Mouse (Mus musculus) adrenal gland, adult 10 weeks (tissue): ENCODE data around the gene Pon3. TPM values are rescaled to one million over a fixed set of nuclear protein-coding genes. Genes with fewer than 3 reads are reported as not detected.

Experiments used
- polyA plus RNA-seq: library from polyadenylated mRNA; stranded (reverse); fragments of 350-450 nt; fragmentation: Illumina TruSeq; extraction: RNeasy Lipid Tissue Mini Kit (QIAGEN cat#74804); gene quantifications from one replicate; pipeline ENCODE4 v1.2.3, GENCODE M21; 2014; ENCODE audit warnings: low read depth, low replicate concordance

The Pon3 gene
- polyA plus RNA-seq = 416 TPM

GRCm38 (mm10) chr6:5255722-5256451, at the start of gene Pon3:
Pon3 (minus strand) TSS chr6:5256286.

GRCm38 (mm10) chr6:5298092-5298554, 42.0 kb upstream of the Pon3 start, which contains the start of gene Pon2:
Pon2 (minus strand) TSS chr6:5298455.

DNA sequence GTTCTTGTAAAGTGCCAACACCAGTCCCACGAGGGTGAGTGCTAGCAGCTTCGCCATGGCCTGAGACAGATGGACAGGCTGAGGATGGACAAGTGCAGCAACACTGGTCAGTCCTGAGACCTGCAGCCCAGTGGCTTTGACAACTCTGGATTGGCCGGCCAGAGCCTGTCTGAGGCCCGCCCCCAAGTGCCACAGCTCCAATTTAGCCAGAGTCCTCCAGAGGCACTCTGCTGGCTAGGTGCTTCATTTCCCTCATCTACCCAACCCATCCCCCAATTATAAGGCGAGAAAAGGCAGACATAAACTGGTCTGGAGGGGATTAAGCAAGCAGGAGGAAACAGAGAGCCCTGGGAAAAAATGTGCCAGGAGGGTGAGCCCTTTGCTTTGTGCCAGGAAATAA, 62.4 kb downstream of the Pon3 start, which contains the start of gene Pon1:
TSS of gene Pon1 (minus strand) at position 254 of the 400 bp plus-strand sequence.

Other genes starting within 250 kb of the Pon3 start
- 44.6 TPM for gene Pon1, start 62.3 kb downstream of the Pon3 start, polyA plus RNA-seq
- gene Pon2, start 42.2 kb upstream of the Pon3 start, polyA plus RNA-seq = 246 TPM
- gene Asb4, start 127.1 kb upstream of the Pon3 start, polyA plus RNA-seq = 4.8 TPM
- 216 TPM for gene Pdk4, start 240.0 kb upstream of the Pon3 start, polyA plus RNA-seq